Mouse (Mus musculus): Measurements from ENCODE around the gene Cnot6. TPM values are rescaled to one million over a fixed set of nuclear protein-coding genes. Genes with fewer than 3 reads are reported as not detected.

Gene Cnot6
- polyA plus RNA-seq, 1 experiment from 2014 or later, result 61.9 TPM

DNA sequence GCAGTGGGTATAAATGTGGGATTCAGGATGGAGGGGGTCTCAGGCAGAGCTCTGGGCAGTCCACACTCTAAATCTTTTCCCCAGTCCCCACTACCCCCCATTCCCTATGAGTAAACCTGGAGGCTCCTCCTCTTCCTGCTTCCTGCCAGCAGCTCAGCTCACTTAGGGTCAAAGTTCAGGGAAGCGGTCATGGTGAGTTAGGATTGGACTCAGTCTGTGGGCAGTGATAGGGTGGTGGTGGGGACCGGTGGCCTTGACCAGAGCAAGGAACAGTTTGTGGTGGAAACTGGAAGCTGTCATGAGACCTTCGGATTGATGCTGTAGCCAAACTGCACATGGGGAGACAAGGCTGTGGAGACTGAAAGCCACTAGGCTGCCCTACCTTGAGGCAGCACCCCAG is 88.4 kb downstream of the Cnot6 start:
- H3K9ac ChIP-seq, result no peak overlapping the region

DNA sequence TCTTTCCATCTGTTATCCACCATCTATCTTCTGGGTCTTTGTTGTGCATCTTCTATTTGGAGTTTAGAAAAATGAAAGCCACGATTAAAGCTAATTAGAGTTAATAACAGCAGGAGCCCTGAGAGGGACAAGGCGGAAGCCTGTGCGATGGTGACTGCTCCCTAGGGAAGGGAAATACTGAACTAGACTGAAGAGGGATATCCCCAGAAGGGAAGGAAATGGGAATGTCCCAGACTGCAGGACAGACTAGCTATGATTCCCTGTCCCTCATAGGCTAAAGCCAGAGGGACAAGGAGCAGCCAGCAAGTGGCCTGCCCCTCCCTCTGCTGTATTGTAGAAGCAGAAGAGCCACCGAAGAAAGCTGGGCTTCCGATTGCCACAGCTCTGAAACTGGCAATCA is 90.6 kb downstream of the Cnot6 start:
- no peaks in the 10 kb centered on the region for H3K4me1 ChIP-seq
- H3K9ac ChIP-seq, result no peak overlapping the region
- 76% methylated on average over 5 of the region's 5 CpGs for WGBS
- H3K27ac ChIP-seq, result no peak overlapping the region
- H3K36me3 ChIP-seq, result no peaks in the 10 kb centered on the region
- H3K4me3 ChIP-seq, result no peak overlapping the region
- no peak for ATAC-seq (ENCODE audit: borderline replicate concordance, extremely low read depth, low FRiP score, low TSS enrichment)
- H3K27me3 ChIP-seq, result no peaks in the 10 kb centered on the region
- no peak overlapping the region for H3K4me2 ChIP-seq
- H3K9me3 ChIP-seq, result no peaks in the 10 kb centered on the region

More for the DNA sequence above, 88.4 kb downstream of the Cnot6 start:
- Histone ChIP-seq H3K4me3 (no peak overlapping the region), H3K27ac (no peak overlapping the region), H3K4me1 (no peaks in the 10 kb centered on the region), H3K36me3 (no peaks in the 10 kb centered on the region), H3K4me2 (no peak overlapping the region), H3K9me3 (no peaks in the 10 kb centered on the region), H3K27me3 (no peaks in the 10 kb centered on the region)
- ATAC-seq (ENCODE audit: borderline replicate concordance, extremely low read depth, low FRiP score, low TSS enrichment), result peak; percentile 9; the same call in 1 of the 2 replicates
- WGBS, result 76% methylated on average over 3 of the region's 3 CpGs

Other genes starting within 250 kb of the Cnot6 start
- gene Olfr1386, start 247.7 kb downstream of the Cnot6 start, polyA plus RNA-seq (2015; fragmentation: Nextera tagmentation; extraction: Ambion mirVana), result not detected in 2 replicates
- not detected in 2 replicates for gene Olfr1385, start 223.7 kb downstream of the Cnot6 start, polyA plus RNA-seq (2015; fragmentation: Nextera tagmentation; extraction: Ambion mirVana)
- gene Olfr1384, start 206.0 kb downstream of the Cnot6 start, polyA plus RNA-seq (2015; fragmentation: Nextera tagmentation; extraction: Ambion mirVana), result not detected in 2 replicates
- not detected in 2 replicates for gene Olfr1383, start 193.1 kb downstream of the Cnot6 start, polyA plus RNA-seq (2015; fragmentation: Nextera tagmentation; extraction: Ambion mirVana)
- gene Olfr1382, start 184.5 kb downstream of the Cnot6 start, polyA plus RNA-seq (2015; fragmentation: Nextera tagmentation; extraction: Ambion mirVana), result not detected in 2 replicates
- not detected in 2 replicates for gene Olfr1381, start 169.3 kb downstream of the Cnot6 start, polyA plus RNA-seq (2015; fragmentation: Nextera tagmentation; extraction: Ambion mirVana)
- gene Olfr1380, start 155.8 kb downstream of the Cnot6 start, polyA plus RNA-seq (2015; fragmentation: Nextera tagmentation; extraction: Ambion mirVana), result not detected in 2 replicates
- gene Flt4, start 103.5 kb downstream of the Cnot6 start, polyA plus RNA-seq (2015; fragmentation: Nextera tagmentation; extraction: Ambion mirVana), result 9.0 and 9.3 TPM in 2 replicates
- gene Scgb3a1, start 49.1 kb downstream of the Cnot6 start, polyA plus RNA-seq (2015; fragmentation: Nextera tagmentation; extraction: Ambion mirVana), result 0.81 TPM in 1 of 2 replicates, not detected in the other
- gene Gfpt2, start 81.5 kb upstream of the Cnot6 start, polyA plus RNA-seq (2015; fragmentation: Nextera tagmentation; extraction: Ambion mirVana), result 10.3 and 10.6 TPM in 2 replicates
- gene Mapk9, start 134.0 kb upstream of the Cnot6 start, polyA plus RNA-seq (2015; fragmentation: Nextera tagmentation; extraction: Ambion mirVana), result 36.1 and 38.8 TPM in 2 replicates
- gene Rasgef1c, start 189.1 kb upstream of the Cnot6 start, polyA plus RNA-seq (2015; fragmentation: Nextera tagmentation; extraction: Ambion mirVana), result 0.09 and 0.15 TPM in 2 replicates